Mouse (Mus musculus) activated CD4-positive, CD25-positive, alpha-beta regulatory T cell, adult 4 months (primary cell): ENCODE results near the gene Vmn2r62. TPM values are rescaled to one million over a fixed set of nuclear protein-coding genes. Genes with fewer than 3 reads are reported as not detected.
"Not testable (repeated sequence)": the region's sequence is repeated elsewhere in the genome, so short reads cannot be mapped to it uniquely, and the experiment has no call there.

ENCODE experiments used
- ATAC-seq: one replicate; pipeline ENCODE4 v1.8.0; 2017
- polyA plus RNA-seq, 2 experiments: library from polyadenylated mRNA; unstranded; fragments of 100-300 nt; shearing (Covaris generic); gene quantifications; one replicate each; pipeline ENCODE4 v1.2.1; 2017

The Vmn2r62 gene
- not detected for polyA plus RNA-seq

DNA sequence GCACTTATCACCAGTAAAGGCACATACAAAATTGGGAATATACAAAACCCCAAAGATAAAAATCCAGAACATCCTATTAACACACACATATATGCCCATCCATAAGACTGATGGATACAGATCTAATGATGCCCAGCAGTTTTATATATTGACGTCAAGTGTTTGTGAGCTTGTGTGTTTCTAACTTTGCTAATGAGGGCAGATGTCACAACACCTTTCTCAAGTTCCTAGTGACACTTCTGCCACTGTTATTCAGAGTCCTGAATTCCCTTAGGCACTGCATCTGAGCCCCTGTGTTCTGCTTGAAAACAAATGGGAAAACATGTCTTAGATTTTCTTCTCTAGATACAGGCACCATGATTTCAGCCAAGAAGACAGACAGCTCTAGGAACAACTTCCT lies at the start of gene Vmn2r62:
TSS of gene Vmn2r62 (minus strand) at position 101 of the 400 bp plus-strand sequence.
- not testable (repeated sequence) for ATAC-seq

DNA sequence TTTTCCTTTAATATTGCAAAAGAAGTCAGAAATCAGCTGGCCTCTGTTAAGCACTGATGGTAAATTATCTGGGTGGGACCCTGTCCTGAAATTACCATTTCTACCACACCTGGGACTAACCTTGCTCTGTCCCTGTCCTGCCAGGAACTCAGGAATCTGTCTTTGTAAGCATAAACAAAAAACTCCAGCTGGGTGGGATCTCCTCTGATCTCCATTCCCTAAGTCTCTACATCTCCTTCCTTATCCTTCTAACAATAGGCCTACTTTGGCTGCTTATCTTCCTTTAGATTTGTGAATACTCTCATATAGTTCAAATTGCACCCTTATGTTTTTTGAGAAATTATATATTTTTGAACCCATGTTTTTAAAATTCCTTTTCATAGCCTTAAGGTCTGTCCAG lies 45.0 kb upstream of the Vmn2r62 start:
- not testable (repeated sequence) for ATAC-seq

DNA sequence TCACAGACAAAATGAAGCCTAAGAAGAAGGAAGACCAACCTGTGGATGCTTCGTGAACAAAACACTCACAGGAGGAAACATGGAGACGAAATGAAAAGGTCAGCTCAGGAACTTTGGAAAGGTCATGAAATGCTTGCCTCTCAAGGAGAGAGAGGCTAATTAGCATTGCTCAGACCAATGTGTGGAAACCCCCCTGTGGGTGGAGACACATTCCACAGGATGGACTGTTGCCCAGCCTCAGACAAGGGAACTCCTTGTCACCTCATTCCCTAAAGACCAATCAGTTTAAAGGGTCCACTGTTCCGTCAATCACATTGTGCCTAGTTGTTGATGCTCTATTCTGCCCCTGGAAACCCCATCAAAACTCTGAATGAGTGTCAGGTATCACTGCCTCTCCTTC lies 38.9 kb upstream of the Vmn2r62 start:
- ATAC-seq: no peak

DNA sequence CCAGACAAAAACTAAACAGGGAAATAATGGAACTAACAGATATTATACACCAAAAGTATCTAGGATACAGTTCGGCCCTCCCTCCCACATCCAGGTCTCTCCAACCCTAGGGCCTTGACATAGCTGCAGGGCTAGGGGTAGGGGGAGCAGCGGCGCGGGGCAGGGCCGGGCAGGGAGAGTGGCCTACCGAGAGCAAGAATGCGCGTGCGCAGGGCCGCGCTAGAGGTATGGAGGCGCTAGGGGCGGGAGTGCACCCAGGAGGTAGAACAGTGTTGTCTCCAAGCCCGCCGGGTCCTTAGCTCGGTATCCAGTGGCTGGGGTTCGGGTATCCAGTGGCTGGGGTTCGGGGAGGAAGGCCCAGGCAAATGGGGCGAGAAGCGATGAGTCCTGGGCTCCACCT lies 43.5 kb downstream of the Vmn2r62 start:
- no peak for ATAC-seq

DNA sequence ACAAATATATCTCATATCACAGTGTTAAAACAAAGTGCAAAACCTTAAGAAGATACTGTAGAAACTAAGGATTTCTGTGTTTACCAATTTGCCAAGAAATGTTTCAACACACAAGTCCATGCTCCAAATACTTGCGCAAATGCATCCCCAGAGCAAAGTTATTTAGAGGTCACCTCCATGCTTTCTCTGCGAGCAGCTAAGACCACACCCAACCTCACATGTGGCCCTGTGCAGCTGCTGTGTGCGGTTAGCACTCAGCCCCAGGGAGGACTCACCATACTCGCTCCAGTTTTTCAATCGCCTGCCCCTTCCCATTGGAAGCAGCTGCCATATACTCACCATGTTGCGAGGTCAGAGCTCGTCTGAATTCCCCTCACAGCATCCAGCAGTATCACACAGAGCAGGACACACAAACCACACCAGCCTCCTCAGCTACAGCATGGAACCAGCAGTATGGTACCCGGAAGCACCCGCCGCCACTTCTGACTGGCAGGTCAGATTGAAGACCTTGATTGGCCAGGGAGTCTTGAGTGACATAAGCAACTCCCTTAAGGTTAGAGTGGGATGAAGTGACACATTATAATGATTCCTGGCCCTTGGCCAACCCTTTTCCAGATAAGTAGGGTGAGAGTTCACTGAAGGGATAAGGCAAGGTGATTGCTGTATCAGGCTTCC lies 54.7 kb downstream of the Vmn2r62 start:
- no peak for ATAC-seq

DNA sequence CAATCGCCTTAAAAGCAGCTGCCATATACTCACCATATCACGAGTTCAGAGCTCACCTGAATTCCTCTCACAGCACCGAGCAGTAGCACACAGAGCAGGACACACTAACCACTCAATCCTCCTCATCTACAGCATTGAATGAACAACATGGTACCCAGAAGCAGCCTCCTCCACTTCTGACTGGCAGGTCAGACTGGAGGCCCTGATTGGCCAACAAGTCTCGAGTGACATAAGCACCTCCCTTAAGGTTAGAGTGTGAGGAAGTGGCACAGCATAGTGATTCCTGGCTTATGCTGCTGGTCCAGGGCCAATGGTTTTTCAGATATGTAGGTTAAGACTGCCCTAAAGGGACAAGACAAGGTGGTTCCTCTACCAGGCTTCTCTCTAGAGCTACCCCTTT lies 66.4 kb downstream of the Vmn2r62 start, which contains the start of gene Gm17067:
TSS of gene Gm17067 (minus strand) at position 101 of the 400 bp plus-strand sequence.
- ATAC-seq: not testable (repeated sequence)

Other genes with a start within 250 kb of the Vmn2r62 start
- gene Gm21028, start 214.9 kb downstream of the Vmn2r62 start, polyA plus RNA-seq: not detected
- not detected for gene Zfp977, start 201.0 kb downstream of the Vmn2r62 start, polyA plus RNA-seq
- under 1 TPM; 0.53 to 0.55 TPM for gene Zfp976, start 150.9 kb downstream of the Vmn2r62 start, polyA plus RNA-seq
- gene Zfp975, start 100.8 kb downstream of the Vmn2r62 start, polyA plus RNA-seq: 1 to 10 TPM; 2.6 to 2.9 TPM
- gene Gm17067, start 66.5 kb downstream of the Vmn2r62 start, polyA plus RNA-seq: not detected
- under 1 TPM in 1 of 2 experiments, not detected in 1; 0.09 TPM for gene Gm2381, start 73.7 kb upstream of the Vmn2r62 start, polyA plus RNA-seq
- under 1 TPM in 1 of 2 experiments, not detected in 1; 0.04 TPM for gene Vmn2r63, start 140.3 kb upstream of the Vmn2r62 start, polyA plus RNA-seq
- not detected for gene Gm9268, start 225.2 kb upstream of the Vmn2r62 start, polyA plus RNA-seq